Mouse (Mus musculus): ENCODE measurements around the gene Pecr. TPM values are rescaled to one million over a fixed set of nuclear protein-coding genes. Genes with fewer than 3 reads are reported as not detected.

Pecr gene
- total and polyA plus RNA-seq, 3 experiments: 10.7 to 15.5 TPM; not detected in 1

GRCm38 (mm10) chr1:72227546-72227945 lies 56.6 kb downstream of the Pecr start:
- no peak overlapping the region for H3K27ac ChIP-seq (ENCODE audit: control insufficient read depth, low read depth, low read length)
- H3K4me3 ChIP-seq (ENCODE audit: control insufficient read depth in 1 of 2, insufficient read depth in 1 of 2, low read depth in 2 of 2, low read length in 2 of 2): no peak overlapping the region
- TF ChIP-seq RAD21 (IDR thresholded peaks at IDR 0.05; ENCODE audit: low read depth, low read length): no peak
- no peak for TF ChIP-seq CHD1 (IDR thresholded peaks at IDR 0.05; ENCODE audit: low read depth, low read length)
- no peak for TF ChIP-seq CHD2 (IDR thresholded peaks at IDR 0.05; ENCODE audit: low read length)
- TF ChIP-seq BHLHE40 (IDR thresholded peaks at IDR 0.05; ENCODE audit: borderline replicate concordance, low read depth, low read length): no peak
- no peak for TF ChIP-seq SIN3A (IDR thresholded peaks at IDR 0.05; ENCODE audit: low read length)
- TF ChIP-seq ETS1 (IDR thresholded peaks at IDR 0.05; ENCODE audit: low read depth, low read length): no peak
- no peak for TF ChIP-seq MAFK (IDR thresholded peaks at IDR 0.05; ENCODE audit: borderline replicate concordance, low read depth, low read length)
- TF ChIP-seq POLR2AphosphoS5 (IDR thresholded peaks at IDR 0.05; ENCODE audit: borderline replicate concordance, low read depth, low read length): no peak
- no peak for TF ChIP-seq POLR2AphosphoS2 (IDR thresholded peaks at IDR 0.05; ENCODE audit: low read length)
- TF ChIP-seq NELFE (IDR thresholded peaks at IDR 0.05; ENCODE audit: low read depth, low read length): no peak
- no peak for TF ChIP-seq EP300 (IDR thresholded peaks at IDR 0.05; ENCODE audit: low read depth in 1 of 2, low read length in 2 of 2)
- TF ChIP-seq ELF1 (IDR thresholded peaks at IDR 0.05; ENCODE audit: low read depth, low read length): no peak
- TF ChIP-seq KAT2A (conservative IDR thresholded peaks at IDR 0.05; ENCODE audit: low read depth, low read length): no peak
- H3K36me3 ChIP-seq (ENCODE audit: control insufficient read depth in 1 of 2, insufficient read depth in 2 of 2, low read length in 2 of 2): no peaks in the 10 kb centered on the region
- no peaks in the 10 kb centered on the region for H3K9me3 ChIP-seq (replicated peaks; ENCODE audit: insufficient read depth, low read length)
- no peak overlapping the region for H3K9ac ChIP-seq (ENCODE audit: control insufficient read depth, low read depth, low read length, poor library complexity, severe bottlenecking)
- H3K27me3 ChIP-seq (ENCODE audit: control insufficient read depth in 1 of 2, insufficient read depth in 2 of 2, low read length in 2 of 2): no peaks in the 10 kb centered on the region; a peak in 1 of 4 replicates
- peaks cover 0 to 6% of the 10 kb centered on the region in 2 experiments; a peak in 1 of 4 replicates for H3K4me1 ChIP-seq (ENCODE audit: control insufficient read depth in 1 of 2, insufficient read depth in 2 of 2, low read length in 2 of 2)
- H3K79me2 ChIP-seq (ENCODE audit: control insufficient read depth, insufficient read depth, low read length, poor library complexity): no peaks in the 10 kb centered on the region
- DNase-seq (ENCODE audit: low read depth, low spot score): peak; percentile 33

GRCm38 (mm10) chr1:72226887-72227481 lies 57.1 kb downstream of the Pecr start:
- Histone ChIP-seq H3K27ac (ENCODE audit: control insufficient read depth, low read depth, low read length) (no peak overlapping the region), H3K4me1 (ENCODE audit: control insufficient read depth in 1 of 2, insufficient read depth in 2 of 2, low read length in 2 of 2) (peaks cover 0 to 6% of the 10 kb centered on the region in 2 experiments; a peak in 1 of 4 replicates), H3K9ac (ENCODE audit: control insufficient read depth, low read depth, low read length, poor library complexity, severe bottlenecking) (no peak overlapping the region), H3K4me3 (ENCODE audit: control insufficient read depth in 1 of 2, insufficient read depth in 1 of 2, low read depth in 2 of 2, low read length in 2 of 2) (no peak overlapping the region), H3K27me3 (ENCODE audit: control insufficient read depth in 1 of 2, insufficient read depth in 2 of 2, low read length in 2 of 2) (no peaks in the 10 kb centered on the region; a peak in 1 of 4 replicates), H3K9me3 (replicated peaks; ENCODE audit: insufficient read depth, low read length) (no peaks in the 10 kb centered on the region), H3K36me3 (ENCODE audit: control insufficient read depth in 1 of 2, insufficient read depth in 2 of 2, low read length in 2 of 2) (no peaks in the 10 kb centered on the region), H3K79me2 (ENCODE audit: control insufficient read depth, insufficient read depth, low read length, poor library complexity) (no peaks in the 10 kb centered on the region)
- TF ChIP-seq POLR2A (IDR thresholded peaks at IDR 0.05; ENCODE audit: control insufficient read depth in 1 of 2, insufficient read depth in 1 of 2, low read depth in 1 of 2, low read length in 2 of 2, poor library complexity in 1 of 2) (peak in 1 of 2 experiments; percentile 31; a peak in 3 of 4 replicates), ZNF384 (IDR thresholded peaks at IDR 0.05; ENCODE audit: low read depth, low read length) (peak; percentile 37; the same call in 1 of the 2 replicates), ETS1 (IDR thresholded peaks at IDR 0.05; ENCODE audit: low read depth, low read length) (no peak)
- DNase-seq (ENCODE audit: low read depth, low spot score): no peak
